24 mouse cellular contexts compared by ENCODE assay signal in the genomic region with DNA sequence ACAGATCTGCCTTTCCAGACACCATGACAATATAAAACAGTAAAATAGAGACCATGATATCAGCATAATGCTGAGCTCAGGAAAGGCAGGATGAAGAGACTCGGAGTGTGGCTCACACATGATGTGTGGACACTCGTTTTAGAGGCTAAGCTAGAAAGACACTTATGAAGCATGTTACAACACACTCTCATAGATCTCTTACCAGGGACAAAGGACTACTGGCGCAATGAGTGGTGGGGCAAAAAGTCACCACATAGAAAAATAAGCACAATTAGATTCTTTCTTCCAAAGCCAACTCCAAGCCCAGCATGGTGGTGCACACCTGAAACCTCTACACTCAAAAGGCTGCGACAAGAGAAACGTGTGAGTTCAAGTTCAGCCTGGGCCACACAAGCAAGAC.
"Had no signal": no experiment of that assay in that cellular context is flagged by ENCODE, and none has a peak within 500 bp of the region (broad histone marks: within the 10 kb centered on the region; RNA-seq: fewer than 3 reads in every experiment).

No protein-coding gene starts in this region.

- H3K27me3 ChIP-seq: heart, embryonic 12.5 days; hindbrain, embryonic 12.5 days; intestine, embryonic 15.5 days; limb, embryonic 12.5 days had no signal

- H3K9me3 ChIP-seq: heart, embryonic 10.5 days; heart, embryonic 12.5 days; hindbrain, embryonic 10.5 days; hindbrain, embryonic 12.5 days; intestine, embryonic 15.5 days; limb, embryonic 10.5 days; limb, embryonic 12.5 days had no signal

- H3K9ac ChIP-seq: heart, embryonic 12.5 days; hindbrain, embryonic 12.5 days; hindbrain, embryonic 14.5 days; intestine, embryonic 15.5 days; limb, embryonic 12.5 days; liver, embryonic 14.5 days had no signal

- H3K36me3 ChIP-seq: intestine, embryonic 15.5 days had no signal

- H3K4me3 ChIP-seq: gastrocnemius, adult 2 months; heart, embryonic 10.5 days; heart, embryonic 12.5 days; hindbrain, embryonic 10.5 days; hindbrain, embryonic 12.5 days; intestine, embryonic 15.5 days; left cerebral cortex, adult 2 months; limb, embryonic 10.5 days; limb, embryonic 12.5 days had no signal

- DNase-seq: gastrocnemius, adult 2 months; gastrocnemius, postnatal 10 days; gastrocnemius, postnatal 25 days; heart, postnatal 10 days; heart, postnatal 4 days; kidney, adult 18-20 months; kidney, adult 8-10 months; kidney, postnatal 10 days; kidney, postnatal 25 days; kidney, postnatal 4 days; liver had no signal

- H3K4me1 ChIP-seq: intestine, embryonic 15.5 days; limb, embryonic 10.5 days; limb, embryonic 12.5 days had no signal

- ATAC-seq: hindbrain, embryonic 16.5 days; inflammation-experienced regulatory T-cells, adult 6 months; intestine, embryonic 15.5 days; intestine, postnatal 0 days had no signal

- H3K4me2 ChIP-seq: heart, embryonic 12.5 days; hindbrain, embryonic 12.5 days; hindbrain, embryonic 14.5 days; intestine, embryonic 15.5 days; limb, embryonic 12.5 days had no signal

- H3K27ac ChIP-seq: gastrocnemius, adult 2 months; heart, embryonic 10.5 days; hindbrain, embryonic 10.5 days; hindbrain, embryonic 12.5 days; hindbrain, embryonic 14.5 days; intestine, embryonic 15.5 days; left cerebral cortex, adult 2 months; limb, embryonic 10.5 days; limb, embryonic 12.5 days; liver, embryonic 14.5 days had no signal
